Mouse (Mus musculus) forebrain, embryonic 14.5 days (tissue): Measurements from ENCODE around the gene Lnpep. TPM values are rescaled to one million over a fixed set of nuclear protein-coding genes. Genes with fewer than 3 reads are reported as not detected.

Experiments used
- ATAC-seq: fragments of 200-750 bp; cut with Nextera tagmentation; 2 replicates; pipeline ENCODE4 v1.8.0; 2017; ENCODE audit warnings: mild to moderate bottlenecking, moderate library complexity
- DNase-seq: peaks from one replicate; pipeline ENCODE4 v3.0.0-alpha.2; 2015; ENCODE audit warnings: low spot score
- H3K27ac ChIP-seq: fragments of 300-500 bp; sonication (generic); 2 replicates; pipeline ENCODE4 v1.5.1; 2014; ENCODE audit warnings: low read depth, mild to moderate bottlenecking, control low read depth, low read length, moderate library complexity
- H3K27me3 ChIP-seq: fragments of 300-500 bp; sonication (generic); replicated peaks from 2 replicates; pipeline ENCODE4 v1.6.1; 2014; ENCODE audit warnings: low read length, control low read depth, mixed read lengths; ENCODE audit not compliant: control insufficient read depth, insufficient read depth
- H3K36me3 ChIP-seq: fragments of 300-500 bp; sonication (generic); 2 replicates; pipeline ENCODE4 v1.6.1; 2014; ENCODE audit warnings: low read length, control low read depth; ENCODE audit not compliant: control insufficient read depth, insufficient read depth
- H3K4me1 ChIP-seq: fragments of 300-500 bp; sonication (generic); 2 replicates; pipeline ENCODE4 v1.6.1; 2014; ENCODE audit warnings: antibody characterized with exemption, low read length, control low read depth; ENCODE audit not compliant: control insufficient read depth, insufficient read depth
- H3K4me2 ChIP-seq: fragments of 300-500 bp; sonication (generic); 2 replicates; pipeline ENCODE4 v1.6.1; 2014; ENCODE audit warnings: mild to moderate bottlenecking, control low read depth, low read length
- H3K4me3 ChIP-seq: fragments of 300-500 bp; sonication (generic); 2 replicates; pipeline ENCODE4 v1.5.1; 2014; ENCODE audit warnings: low read depth, low read length, control low read depth
- H3K9ac ChIP-seq: fragments of 300-500 bp; sonication (generic); 2 replicates; pipeline ENCODE4 v1.6.1; 2014; ENCODE audit warnings: mild to moderate bottlenecking, low read length, control low read depth, moderate library complexity
- H3K9me3 ChIP-seq: fragments of 300-500 bp; sonication (generic); replicated peaks from 2 replicates; pipeline ENCODE4 v1.6.1; 2016; ENCODE audit warnings: low read length, control low read depth, mixed read lengths; ENCODE audit not compliant: control insufficient read depth
- WGBS: fragments of 180-500 bp; shearing (Covaris S2); extraction: QIAGEN DNeasy Blood & Tissue Kit; methylation state at CpG from one replicate; pipeline ENCODE4 v1.1.7; 2014; 5-methylcytosine and 5-hydroxymethylcytosine counted together
- polyA plus RNA-seq: library from polyadenylated mRNA; unstranded; fragments of >200 nt; fragmentation: Nextera tagmentation; extraction: Ambion mirVana; gene quantifications from 2 replicates; pipeline ENCODE4 v1.2.1, GENCODE M21; 2014

The Lnpep gene
- polyA plus RNA-seq, 1 experiment from 2014 or later, result 5.2 TPM

DNA sequence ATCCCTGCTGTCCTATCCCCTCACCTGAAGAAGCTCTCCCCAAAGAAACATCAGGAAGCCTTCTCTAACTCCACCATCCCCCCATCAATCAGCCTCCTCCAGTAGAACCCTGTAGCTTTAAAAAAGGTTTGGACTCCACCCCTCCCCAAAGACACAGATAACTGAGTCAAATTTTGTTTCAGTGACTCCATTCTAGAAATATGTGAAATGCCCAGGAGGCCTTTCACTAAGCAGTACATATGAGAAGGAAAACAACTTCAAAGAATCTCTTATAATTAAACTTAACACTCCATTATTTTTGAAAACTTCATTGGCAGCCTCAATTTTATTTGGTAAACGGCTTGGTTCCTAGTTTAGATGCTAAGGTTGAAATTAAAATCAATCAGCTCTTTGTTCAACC lies 6.4 kb downstream of the Lnpep start:
- no peak for ATAC-seq

DNA sequence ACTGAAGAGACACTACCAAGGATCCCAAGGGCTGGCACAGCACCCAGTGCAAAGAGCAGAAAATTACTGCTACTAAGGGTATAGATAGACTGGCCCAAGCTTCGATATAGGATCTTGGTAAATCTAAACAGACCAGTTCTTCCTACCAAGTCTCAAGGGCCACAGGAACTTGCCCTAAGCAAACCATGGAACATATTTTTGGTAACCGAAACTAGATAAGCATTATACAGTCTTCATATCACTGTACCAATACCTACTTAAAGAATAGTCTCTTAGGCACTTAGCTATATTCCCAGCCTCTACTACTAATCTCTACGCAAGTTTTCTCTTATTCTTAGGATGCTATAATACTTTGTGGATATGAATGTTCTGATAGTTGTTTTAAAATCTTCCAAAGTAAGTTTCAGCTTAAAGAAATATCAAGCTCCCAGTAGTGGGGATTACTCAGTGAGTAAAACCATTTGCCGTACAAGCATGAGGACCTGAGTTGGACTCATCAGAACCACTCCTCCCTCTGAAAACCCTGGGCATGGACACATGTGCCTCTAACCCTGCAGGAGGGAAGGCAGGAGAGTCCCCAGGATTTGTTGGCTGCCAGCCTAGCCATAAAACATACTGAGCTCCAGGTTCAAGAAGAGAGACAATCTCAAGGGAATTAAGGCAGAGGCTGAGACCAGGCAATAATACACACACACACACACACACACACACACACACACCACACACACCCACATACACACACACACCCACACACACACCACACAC lies 7.2 kb downstream of the Lnpep start:
- no peak for ATAC-seq

More for the DNA sequence above, 6.4 kb downstream of the Lnpep start:
- Histone ChIP-seq H3K4me3 (no peak overlapping the region), H3K4me2 (no peak overlapping the region), H3K4me1 (peaks cover 9% of the 10 kb centered on the region; the same call in 1 of the 2 replicates), H3K9me3 (no peaks in the 10 kb centered on the region), H3K27me3 (no peaks in the 10 kb centered on the region), H3K36me3 (no peaks in the 10 kb centered on the region), H3K27ac (no peak overlapping the region), H3K9ac (no peak overlapping the region)
- DNase-seq, result no peak
- 43% methylated on average over 1 of the region's 1 CpGs for WGBS

DNA sequence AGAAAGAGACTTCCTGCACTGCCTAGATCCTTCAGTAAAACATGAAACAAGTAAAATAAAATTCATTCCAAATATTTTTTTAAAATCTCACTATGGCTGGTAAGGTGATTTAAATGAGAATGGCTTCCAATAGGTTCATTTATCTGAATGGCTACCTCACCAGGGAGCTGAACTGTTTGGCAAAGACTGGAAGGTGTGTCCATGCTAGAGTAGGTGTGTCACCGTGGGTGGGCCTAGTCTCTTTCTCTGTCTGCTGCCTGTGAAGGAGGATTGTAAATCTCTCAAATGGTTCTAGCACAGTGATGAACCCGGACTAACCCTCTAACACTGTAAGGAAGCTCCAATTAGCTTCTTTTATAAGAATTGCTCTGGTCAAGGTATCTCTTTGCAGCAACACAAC lies 12.5 kb downstream of the Lnpep start:
- Histone ChIP-seq H3K4me2 (no peak overlapping the region), H3K9me3 (no peaks in the 10 kb centered on the region), H3K9ac (no peak overlapping the region), H3K4me1 (peaks cover 14% of the 10 kb centered on the region; the same call in 1 of the 2 replicates), H3K36me3 (no peaks in the 10 kb centered on the region), H3K4me3 (no peak overlapping the region), H3K27ac (no peak overlapping the region), H3K27me3 (no peaks in the 10 kb centered on the region)
- WGBS, result 80% methylated on average over 2 of the region's 2 CpGs
- DNase-seq, result no peak
- ATAC-seq, result no peak

More for the DNA sequence above, 7.2 kb downstream of the Lnpep start:
- Histone ChIP-seq H3K4me3 (no peak overlapping the region), H3K4me2 (no peak overlapping the region), H3K27me3 (no peaks in the 10 kb centered on the region), H3K27ac (no peak overlapping the region), H3K4me1 (peaks cover 9% of the 10 kb centered on the region; the same call in 1 of the 2 replicates), H3K9ac (no peak overlapping the region), H3K36me3 (no peaks in the 10 kb centered on the region), H3K9me3 (no peaks in the 10 kb centered on the region)
- 91% methylated on average over 4 of the region's 4 CpGs for WGBS
- DNase-seq, result no peak

DNA sequence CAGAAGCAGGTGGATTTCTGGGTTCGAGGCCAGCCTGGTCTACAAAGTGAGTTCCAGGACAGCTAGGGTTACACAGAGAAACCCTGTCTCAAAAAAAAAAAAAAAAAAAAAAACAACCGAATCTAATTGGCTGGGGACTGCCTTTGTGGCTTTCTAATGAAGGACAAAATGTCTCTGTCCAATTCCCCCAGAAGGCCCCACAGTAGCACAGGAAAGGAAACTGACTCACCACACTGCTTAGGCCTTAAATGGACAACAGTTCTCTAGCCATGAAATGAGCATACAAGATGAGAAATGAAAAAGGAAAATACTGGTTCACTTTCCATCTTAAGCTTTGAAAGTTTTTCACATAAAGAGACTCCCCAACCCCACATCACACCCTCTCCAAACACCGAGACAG lies 15.3 kb downstream of the Lnpep start:
- Histone ChIP-seq H3K4me1 (peaks cover 14% of the 10 kb centered on the region; the same call in 1 of the 2 replicates), H3K27ac (no peak overlapping the region), H3K36me3 (no peaks in the 10 kb centered on the region), H3K4me3 (no peak overlapping the region), H3K4me2 (no peak overlapping the region), H3K9ac (no peak overlapping the region), H3K27me3 (no peaks in the 10 kb centered on the region), H3K9me3 (no peaks in the 10 kb centered on the region)
- no peak for ATAC-seq
- DNase-seq, result no peak
- WGBS, result 65% methylated on average over 3 of the region's 3 CpGs

DNA sequence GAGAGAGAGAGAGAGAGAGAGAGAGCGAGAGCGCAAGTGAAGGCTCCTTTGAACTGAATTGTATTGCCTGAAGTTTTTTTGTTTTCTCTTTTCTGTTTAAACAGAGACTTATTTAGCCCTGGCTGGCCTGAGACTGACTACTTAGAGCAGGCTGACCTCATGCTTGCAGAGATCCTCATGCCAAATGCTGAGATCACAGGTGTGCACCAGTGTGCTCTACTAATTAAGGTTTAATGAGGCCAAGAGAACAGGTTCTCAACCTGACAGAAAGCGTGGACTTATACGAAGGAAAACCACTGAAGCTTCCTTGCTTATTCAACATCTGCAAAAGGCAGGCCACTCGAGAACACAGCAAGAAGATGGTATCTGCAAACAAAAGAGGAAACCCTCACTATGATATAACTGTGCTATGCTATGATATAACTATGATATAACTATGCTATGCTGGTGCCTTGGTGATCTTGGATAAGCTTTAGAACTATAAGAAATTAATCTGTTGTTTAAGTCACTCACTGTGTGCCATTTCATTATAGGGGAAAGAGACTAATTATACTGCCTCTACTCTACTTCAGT lies 16.3 kb downstream of the Lnpep start:
- no peak overlapping the region for H3K4me3 ChIP-seq
- H3K4me2 ChIP-seq, result no peak overlapping the region
- 27% methylated on average over 5 of the region's 5 CpGs for WGBS
- H3K36me3 ChIP-seq, result no peaks in the 10 kb centered on the region
- H3K9me3 ChIP-seq, result no peaks in the 10 kb centered on the region
- ATAC-seq (peak; percentile 75), DNase-seq (peak; percentile 42)
- no peak overlapping the region for H3K9ac ChIP-seq
- H3K27me3 ChIP-seq, result no peaks in the 10 kb centered on the region
- H3K4me1 ChIP-seq, result peaks cover 14% of the 10 kb centered on the region; the same call in 1 of the 2 replicates
- H3K27ac ChIP-seq, result no peak overlapping the region

DNA sequence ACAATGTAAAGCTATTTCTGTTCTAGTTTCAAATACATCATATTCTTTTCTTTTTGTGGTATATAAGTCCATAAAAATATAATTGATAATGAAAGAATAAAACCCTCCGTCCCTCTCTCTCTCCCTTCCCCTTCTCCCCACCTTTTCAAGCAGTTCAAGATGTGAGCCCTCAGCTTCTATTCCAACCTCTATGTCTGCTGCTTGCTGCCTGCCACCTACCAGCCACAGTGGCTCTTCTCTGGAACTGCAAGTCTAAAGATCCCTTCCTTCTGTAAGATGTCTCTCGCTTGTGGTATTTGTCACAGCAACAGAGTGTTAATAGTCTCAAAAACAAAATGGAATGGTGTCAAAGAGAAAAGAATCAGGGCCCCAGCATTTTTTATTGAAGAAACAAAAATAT lies 20.3 kb downstream of the Lnpep start:
- Histone ChIP-seq H3K4me3 (no peak overlapping the region), H3K9ac (no peak overlapping the region), H3K4me1 (peaks cover 28% of the 10 kb centered on the region), H3K36me3 (no peaks in the 10 kb centered on the region), H3K9me3 (no peaks in the 10 kb centered on the region), H3K27me3 (no peaks in the 10 kb centered on the region), H3K27ac (no peak overlapping the region), H3K4me2 (no peak overlapping the region)
- no peak for DNase-seq
- ATAC-seq, result no peak
- WGBS, result 91% methylated on average over 2 of the region's 2 CpGs

DNA sequence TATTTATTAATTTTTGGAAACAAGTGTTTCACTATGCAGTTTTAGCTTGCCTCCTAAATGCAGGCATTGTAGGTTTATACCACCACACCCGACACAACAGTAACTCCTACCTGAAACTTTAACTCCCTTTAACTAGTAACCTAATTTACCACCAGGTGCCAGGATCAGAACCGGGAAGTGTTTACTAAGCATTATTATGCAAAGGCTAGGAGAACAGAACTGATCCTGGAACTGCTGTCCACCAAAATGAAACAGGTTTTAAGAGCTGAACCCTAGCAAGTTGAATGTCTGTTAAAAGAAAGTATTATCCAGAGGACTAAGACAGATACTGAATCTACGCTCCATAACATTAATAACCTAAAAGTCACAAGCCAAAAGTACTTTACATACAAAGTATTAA lies 21.2 kb downstream of the Lnpep start:
- no peaks in the 10 kb centered on the region for H3K9me3 ChIP-seq
- H3K4me2 ChIP-seq, result no peak overlapping the region
- no peak overlapping the region for H3K9ac ChIP-seq
- WGBS, result 85% methylated on average over 3 of the region's 3 CpGs
- no peaks in the 10 kb centered on the region for H3K27me3 ChIP-seq
- no peak for DNase-seq
- no peak overlapping the region for H3K4me3 ChIP-seq
- no peak for ATAC-seq
- H3K4me1 ChIP-seq, result peaks cover 24% of the 10 kb centered on the region
- no peaks in the 10 kb centered on the region for H3K36me3 ChIP-seq
- H3K27ac ChIP-seq, result no peak overlapping the region

DNA sequence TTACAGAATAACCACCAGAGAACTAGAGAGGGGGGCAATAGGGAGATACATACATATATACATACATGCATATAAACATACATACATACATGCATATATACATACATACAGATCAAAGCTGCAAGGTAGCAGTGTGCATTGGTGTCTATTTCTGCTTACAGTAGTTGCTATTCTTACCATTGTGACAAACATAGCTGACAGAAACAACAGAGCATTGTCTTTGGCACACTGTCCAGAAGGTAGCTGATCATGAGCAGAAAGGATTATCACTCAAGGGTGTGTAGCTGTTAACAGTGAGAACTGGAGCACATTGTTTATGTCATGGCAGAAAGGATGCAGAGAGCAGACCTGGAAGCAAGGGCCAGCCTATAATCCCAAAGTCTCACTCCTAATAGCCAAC lies 22.1 kb downstream of the Lnpep start:
- H3K4me1 ChIP-seq, result peaks cover 18% of the 10 kb centered on the region
- H3K27ac ChIP-seq, result peak overlapping the region; percentile 33; the same call in 1 of the 2 replicates
- no peaks in the 10 kb centered on the region for H3K36me3 ChIP-seq
- 0 out of 2 replicates have a peak overlapping the region, but pooled peaks have one; percentile 14 for H3K4me2 ChIP-seq
- no peak overlapping the region for H3K9ac ChIP-seq
- H3K4me3 ChIP-seq, result no peak overlapping the region
- DNase-seq (peak; percentile 16), ATAC-seq (peak; percentile 28; the same call in 1 of the 2 replicates)
- no peaks in the 10 kb centered on the region for H3K9me3 ChIP-seq
- no peaks in the 10 kb centered on the region for H3K27me3 ChIP-seq

DNA sequence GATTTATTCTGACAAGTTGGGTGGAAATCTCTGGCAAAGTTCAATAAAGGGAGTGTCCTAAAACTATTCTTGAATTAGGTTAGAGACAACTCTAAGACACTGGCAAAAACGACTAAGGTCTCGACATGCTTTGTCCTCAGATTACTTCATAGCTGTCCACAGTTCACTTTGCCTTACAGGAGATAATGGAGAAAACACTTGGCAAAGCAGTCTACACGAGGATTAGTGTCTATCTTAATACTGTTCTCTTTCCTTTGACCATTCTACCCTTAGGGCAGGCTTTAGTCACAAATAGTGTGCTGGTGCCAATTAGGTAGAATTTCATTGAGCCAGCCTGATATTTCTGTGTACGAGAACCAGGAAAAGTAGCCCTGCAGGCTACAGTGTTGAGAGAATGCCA lies 22.5 kb downstream of the Lnpep start:
- ATAC-seq, result peak; percentile 81
- peak overlapping the region; percentile 33; the same call in 1 of the 2 replicates for H3K27ac ChIP-seq
- H3K9ac ChIP-seq, result no peak overlapping the region

More for the DNA sequence above, 22.5 kb downstream of the Lnpep start:
- Histone ChIP-seq H3K4me2 (no peak overlapping the region), H3K4me1 (peaks cover 14% of the 10 kb centered on the region), H3K9me3 (no peaks in the 10 kb centered on the region), H3K36me3 (no peaks in the 10 kb centered on the region), H3K27me3 (no peaks in the 10 kb centered on the region), H3K4me3 (no peak overlapping the region)
- peak; percentile 75 for DNase-seq
- WGBS, result 12% methylated on average over 4 of the region's 4 CpGs
